Mouse (Mus musculus): ENCODE measurements at regions not wholly inside any gene's neighbourhood (a gene's known extent, or its start where the extent isn't known, plus 50 kb on each side); places are given as distances from the start of the nearest gene placed in this dataset.

GRCm38 (mm10) chr4:55695246-55695645 lies 163.0 kb upstream of the Klf4 start:
- Histone ChIP-seq H3K27me3 (replicated peaks; ENCODE audit: control insufficient read depth, insufficient read depth, low read length) (no peaks in the 10 kb centered on the region), H3K9ac (ENCODE audit: low read depth, low read length) (no peak overlapping the region), H3K4me2 (replicated peaks; ENCODE audit: low read depth) (no peak overlapping the region), H3K4me1 (replicated peaks; ENCODE audit: control insufficient read depth, insufficient read depth, low read length) (no peaks in the 10 kb centered on the region), H3K9me3 (ENCODE audit: control insufficient read depth) (no peaks in the 10 kb centered on the region), H3K36me3 (ENCODE audit: control insufficient read depth, insufficient read depth) (no peaks in the 10 kb centered on the region), H3K4me3 (ENCODE audit: low read depth, low read length) (no peak overlapping the region), H3K27ac (ENCODE audit: low read depth, low read length) (no peak overlapping the region)
- no peak for TF ChIP-seq CTCF (IDR thresholded peaks at IDR 0.05; ENCODE audit: low read depth)
- ATAC-seq = no peak
- 100% methylated on average over 1 of the region's 1 CpGs for WGBS

DNA sequence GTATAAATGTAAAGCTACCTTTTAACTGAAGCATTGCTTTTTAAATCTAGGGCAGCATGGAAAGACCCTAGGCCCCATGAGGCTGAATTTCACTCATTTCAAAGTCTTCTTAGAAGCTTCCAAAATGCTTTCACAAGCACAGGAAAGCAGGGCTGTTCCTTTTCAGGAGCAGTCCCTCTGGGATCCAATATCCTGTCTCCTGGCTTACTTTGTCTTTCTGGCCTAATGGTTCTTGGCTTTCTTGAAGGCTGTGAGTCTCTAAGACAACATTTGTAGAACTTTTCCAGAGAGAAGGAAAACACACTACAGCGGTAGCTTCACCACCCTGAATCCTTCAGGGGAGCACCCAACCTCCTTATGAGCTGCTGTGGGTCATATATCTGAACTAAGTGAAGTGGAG lies 157.2 kb upstream of the Klf4 start:
- Histone ChIP-seq H3K9ac (ENCODE audit: low read depth, low read length) (no peak overlapping the region), H3K9me3 (ENCODE audit: control insufficient read depth) (no peaks in the 10 kb centered on the region), H3K4me3 (ENCODE audit: low read depth, low read length) (no peak overlapping the region), H3K27ac (ENCODE audit: low read depth, low read length) (no peak overlapping the region), H3K4me1 (replicated peaks; ENCODE audit: control insufficient read depth, insufficient read depth, low read length) (no peaks in the 10 kb centered on the region), H3K27me3 (replicated peaks; ENCODE audit: control insufficient read depth, insufficient read depth, low read length) (no peaks in the 10 kb centered on the region), H3K4me2 (replicated peaks; ENCODE audit: low read depth) (no peak overlapping the region), H3K36me3 (ENCODE audit: control insufficient read depth, insufficient read depth) (no peaks in the 10 kb centered on the region)
- no peak for TF ChIP-seq CTCF (IDR thresholded peaks at IDR 0.05; ENCODE audit: low read depth)
- 90% methylated on average over 1 of the region's 1 CpGs for WGBS
- no peak for ATAC-seq

GRCm38 (mm10) chr4:55686771-55687170 lies 154.5 kb upstream of the Klf4 start:
- no peaks in the 10 kb centered on the region for H3K36me3 ChIP-seq (ENCODE audit: control insufficient read depth, insufficient read depth)
- no peak overlapping the region for H3K27ac ChIP-seq (ENCODE audit: low read depth, low read length)
- TF ChIP-seq CTCF (IDR thresholded peaks at IDR 0.05; ENCODE audit: low read depth) = no peak
- no peak overlapping the region for H3K4me2 ChIP-seq (replicated peaks; ENCODE audit: low read depth)
- no peak overlapping the region for H3K9ac ChIP-seq (ENCODE audit: low read depth, low read length)
- ATAC-seq = no peak
- no peaks in the 10 kb centered on the region for H3K4me1 ChIP-seq (replicated peaks; ENCODE audit: control insufficient read depth, insufficient read depth, low read length)
- H3K27me3 ChIP-seq (replicated peaks; ENCODE audit: control insufficient read depth, insufficient read depth, low read length) = no peaks in the 10 kb centered on the region
- no peaks in the 10 kb centered on the region for H3K9me3 ChIP-seq (ENCODE audit: control insufficient read depth)
- H3K4me3 ChIP-seq (ENCODE audit: low read depth, low read length) = no peak overlapping the region
- 94% methylated on average over 3 of the region's 3 CpGs for WGBS

GRCm38 (mm10) chr4:55672288-55672687 lies 140.0 kb upstream of the Klf4 start:
- Histone ChIP-seq H3K9ac (ENCODE audit: low read depth, low read length) (no peak overlapping the region), H3K36me3 (ENCODE audit: control insufficient read depth, insufficient read depth) (no peaks in the 10 kb centered on the region), H3K4me1 (replicated peaks; ENCODE audit: control insufficient read depth, insufficient read depth, low read length) (no peaks in the 10 kb centered on the region), H3K9me3 (ENCODE audit: control insufficient read depth) (no peaks in the 10 kb centered on the region), H3K27me3 (replicated peaks; ENCODE audit: control insufficient read depth, insufficient read depth, low read length) (peaks cover 3% of the 10 kb centered on the region; the same call in 1 of the 2 replicates), H3K4me2 (replicated peaks; ENCODE audit: low read depth) (no peak overlapping the region), H3K4me3 (ENCODE audit: low read depth, low read length) (no peak overlapping the region), H3K27ac (ENCODE audit: low read depth, low read length) (no peak overlapping the region)
- TF ChIP-seq CTCF (IDR thresholded peaks at IDR 0.05; ENCODE audit: low read depth) = no peak
- no peak for ATAC-seq
- whole genome bisulfite sequencing = 62% methylated on average over 6 of the region's 6 CpGs

DNA sequence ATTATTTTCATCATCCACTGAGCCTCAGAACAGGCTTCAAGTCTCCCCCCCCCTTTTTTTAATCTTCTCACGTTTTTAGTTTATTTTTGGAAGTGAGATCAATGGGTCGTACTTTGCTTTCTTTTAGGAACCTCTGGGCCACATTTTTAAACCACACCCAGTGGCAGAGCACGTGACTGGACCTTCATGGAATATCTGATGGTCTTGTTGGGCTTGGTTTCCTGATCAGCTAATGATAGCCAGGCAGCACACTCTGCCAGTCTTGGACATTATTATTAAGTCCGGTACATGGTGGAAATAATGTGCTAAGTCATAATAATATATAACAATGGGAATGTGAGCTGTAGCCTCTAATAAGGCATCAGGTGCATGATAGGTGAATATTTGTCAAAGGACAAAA lies 138.0 kb upstream of the Klf4 start:
- no peaks in the 10 kb centered on the region for H3K4me1 ChIP-seq (replicated peaks; ENCODE audit: control insufficient read depth, insufficient read depth, low read length)
- no peak overlapping the region for H3K9ac ChIP-seq (ENCODE audit: low read depth, low read length)
- H3K4me3 ChIP-seq (ENCODE audit: low read depth, low read length) = no peak overlapping the region
- H3K27me3 ChIP-seq (replicated peaks; ENCODE audit: control insufficient read depth, insufficient read depth, low read length) = peaks cover 3% of the 10 kb centered on the region; the same call in 1 of the 2 replicates
- no peak overlapping the region for H3K27ac ChIP-seq (ENCODE audit: low read depth, low read length)
- no peak for ATAC-seq
- H3K36me3 ChIP-seq (ENCODE audit: control insufficient read depth, insufficient read depth) = no peaks in the 10 kb centered on the region
- WGBS = 65% methylated on average over 4 of the region's 4 CpGs
- TF ChIP-seq CTCF (IDR thresholded peaks at IDR 0.05; ENCODE audit: low read depth) = no peak
- no peak overlapping the region for H3K4me2 ChIP-seq (replicated peaks; ENCODE audit: low read depth)
- no peaks in the 10 kb centered on the region for H3K9me3 ChIP-seq (ENCODE audit: control insufficient read depth)

DNA sequence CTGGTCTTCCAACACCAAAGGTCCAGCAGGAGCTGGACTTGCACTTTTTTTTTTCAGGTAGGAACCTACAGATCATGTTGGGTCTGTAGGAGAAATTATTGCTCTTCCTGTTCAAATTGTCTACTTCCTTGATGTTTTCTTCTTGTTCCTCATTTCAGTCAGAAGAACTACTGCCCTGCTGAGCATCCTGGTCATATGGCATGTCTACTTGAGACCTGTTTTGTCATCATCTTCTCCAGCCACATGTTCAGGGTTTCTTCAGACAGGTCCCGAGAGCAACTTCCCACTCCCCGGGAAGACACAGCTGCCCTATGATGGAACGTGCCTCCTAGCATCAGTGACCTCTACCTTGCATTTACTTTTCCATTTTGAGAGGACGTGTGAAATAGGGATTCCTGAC lies 132.6 kb upstream of the Klf4 start:
- no peaks in the 10 kb centered on the region for H3K27me3 ChIP-seq (replicated peaks; ENCODE audit: control insufficient read depth, insufficient read depth, low read length)
- H3K9ac ChIP-seq (ENCODE audit: low read depth, low read length) = no peak overlapping the region
- H3K4me3 ChIP-seq (ENCODE audit: low read depth, low read length) = no peak overlapping the region
- WGBS = 75% methylated on average over 4 of the region's 4 CpGs
- no peak overlapping the region for H3K27ac ChIP-seq (ENCODE audit: low read depth, low read length)
- ATAC-seq = no peak
- no peak overlapping the region for H3K4me2 ChIP-seq (replicated peaks; ENCODE audit: low read depth)
- H3K9me3 ChIP-seq (ENCODE audit: control insufficient read depth) = no peaks in the 10 kb centered on the region
- no peak for TF ChIP-seq CTCF (IDR thresholded peaks at IDR 0.05; ENCODE audit: low read depth)
- H3K36me3 ChIP-seq (ENCODE audit: control insufficient read depth, insufficient read depth) = no peaks in the 10 kb centered on the region
- no peaks in the 10 kb centered on the region for H3K4me1 ChIP-seq (replicated peaks; ENCODE audit: control insufficient read depth, insufficient read depth, low read length)

- no peaks in the 10 kb centered on the region for H3K27me3 ChIP-seq (replicated peaks; ENCODE audit: control insufficient read depth, insufficient read depth, low read length)
- no peaks in the 10 kb centered on the region for H3K9me3 ChIP-seq (ENCODE audit: control insufficient read depth)
- H3K9ac ChIP-seq (ENCODE audit: low read depth, low read length) = no peak overlapping the region
- no peak overlapping the region for H3K27ac ChIP-seq (ENCODE audit: low read depth, low read length)
- TF ChIP-seq CTCF (IDR thresholded peaks at IDR 0.05; ENCODE audit: low read depth) = no peak
- 38% methylated on average over 5 of the region's 5 CpGs for WGBS
- H3K4me2 ChIP-seq (replicated peaks; ENCODE audit: low read depth) = no peak overlapping the region
- ATAC-seq = no peak
- H3K36me3 ChIP-seq (ENCODE audit: control insufficient read depth, insufficient read depth) = no peaks in the 10 kb centered on the region
- no peaks in the 10 kb centered on the region for H3K4me1 ChIP-seq (replicated peaks; ENCODE audit: control insufficient read depth, insufficient read depth, low read length)
- H3K4me3 ChIP-seq (ENCODE audit: low read depth, low read length) = no peak overlapping the region
Observed at GRCm38 (mm10) chr4:55663856-55664255, 131.6 kb upstream of the Klf4 start.

All from intestine, postnatal 0 days (tissue).